Mouse (Mus musculus) C2C12 (cell line): ENCODE data around the gene Gpsm1. TPM values are rescaled to one million over a fixed set of nuclear protein-coding genes. Genes with fewer than 3 reads are reported as not detected.
A peak's percentile ranks its signal among the peaks of the same experiment; 100 is the strongest.

Experiments
- H3K27me3 ChIP-seq: one replicate; pipeline ENCODE4 v1.6.1; 2011; ENCODE audit not compliant: control insufficient read depth, insufficient read depth, insufficient read length
- H3K36me3 ChIP-seq: one replicate; pipeline ENCODE4 v1.6.1; 2011; ENCODE audit not compliant: control insufficient read depth, insufficient read depth
- H3K4me3 ChIP-seq: one replicate; pipeline ENCODE4 v1.5.1; 2011; ENCODE audit warnings: mild to moderate bottlenecking, control low read depth; ENCODE audit not compliant: poor library complexity, insufficient read depth, severe bottlenecking
- H3K79me2 ChIP-seq: one replicate; pipeline ENCODE4 v1.6.1; 2011; ENCODE audit not compliant: control insufficient read depth, insufficient read depth
- H3K79me3 ChIP-seq: one replicate; pipeline ENCODE4 v1.6.1; 2011; ENCODE audit warnings: low read depth, control low read depth
- H3ac ChIP-seq: one replicate; pipeline ENCODE3; 2011; ENCODE audit warnings: low read depth; ENCODE audit not compliant: control insufficient read depth, insufficient read length
- CEBPB ChIP-seq: IDR thresholded peaks from one replicate; pipeline ENCODE4 v1.6.1; 2011; ENCODE audit warnings: low read depth, mild to moderate bottlenecking, control low read depth, moderate library complexity
- CTCF ChIP-seq: IDR thresholded peaks from one replicate; pipeline ENCODE4 v1.5.1; 2011; ENCODE audit not compliant: control insufficient read depth, insufficient read depth, insufficient read length
- FOSL1 ChIP-seq: IDR thresholded peaks from one replicate; pipeline ENCODE4 v1.8.0; 2011; ENCODE audit warnings: mild to moderate bottlenecking, low read length; ENCODE audit not compliant: poor library complexity, insufficient read depth, severe bottlenecking
- MAX ChIP-seq: IDR thresholded peaks from one replicate; pipeline ENCODE4 v1.6.1; 2011; ENCODE audit warnings: mild to moderate bottlenecking, control low read depth
- MYOD1 ChIP-seq: IDR thresholded peaks from one replicate; pipeline ENCODE4 v1.6.1; 2011; ENCODE audit warnings: low read depth; ENCODE audit not compliant: control insufficient read depth, insufficient read length
- MYOG ChIP-seq: IDR thresholded peaks from one replicate; pipeline ENCODE4 v1.6.1; 2011; ENCODE audit not compliant: control insufficient read depth, insufficient read length; ENCODE audit errors: extremely low read depth
- USF1 ChIP-seq: IDR thresholded peaks from one replicate; pipeline ENCODE4 v1.6.1; 2011; ENCODE audit warnings: low read depth, mild to moderate bottlenecking, control low read depth, moderate library complexity
- long read RNA-seq, 2 experiments: library from polyadenylated mRNA; unstranded; transcript quantifications; one replicate each; pipeline ENCODE4 v2.0.0; 2019 to 2020
- polyA plus RNA-seq: library from polyadenylated mRNA; unstranded; fragments of >200 nt; fragmentation: generic; extraction: Trizol; gene quantifications from one replicate; pipeline ENCODE4 v1.2.1, GENCODE M21; 2012; ENCODE audit warnings: missing spikeins

Gpsm1 gene
- 20.6 TPM for polyA plus RNA-seq
- long read RNA-seq, experiment 1, partial matches to known transcripts: 0 of 8 reads
- long read RNA-seq, experiment 1, other reads (novel, unspliced or antisense): 2 of 8 reads
- long read RNA-seq, experiment 2, transcript Gpsm1-202 (14 exons, 3,384 nt): major isoform, 135 of 194 reads
- long read RNA-seq, experiment 2, transcript Gpsm1-203 (13 exons, 3,127 nt): minor isoform, 32 of 194 reads
- long read RNA-seq, experiment 2, partial matches to known transcripts: 8 of 194 reads
- long read RNA-seq, experiment 2, other reads (novel, unspliced or antisense): 19 of 194 reads

GRCm38 (mm10) chr2:26315072-26315924 lies at the start of gene Gpsm1:
Gene Gpsm1, plus strand, starts transcription at chr2:26315515.
- H3K36me3 ChIP-seq: no peaks in the 10 kb centered on the region
- H3K79me2 ChIP-seq: peaks cover 31% of the 10 kb centered on the region
- no peaks in the 10 kb centered on the region for H3K27me3 ChIP-seq
- H3ac ChIP-seq: peak within 1 kb of the TSS; percentile 74
- peak within 1 kb of the TSS; percentile 65 for H3K4me3 ChIP-seq
- peaks cover 2% of the 10 kb centered on the region for H3K79me3 ChIP-seq
- TF ChIP-seq MAX (peak; percentile 12), MYOG (no peak)

- no peaks in the 10 kb centered on the region for H3K36me3 ChIP-seq
- H3K27me3 ChIP-seq: peaks cover 49% of the 10 kb centered on the region
- no peak overlapping the region for H3ac ChIP-seq
- no peaks in the 10 kb centered on the region for H3K79me2 ChIP-seq
- H3K4me3 ChIP-seq: no peak overlapping the region
- TF ChIP-seq USF1 (no peak), MAX (no peak), MYOG (no peak), CEBPB (no peak), FOSL1 (no peak), CTCF (no peak), MYOD1 (no peak)
- H3K79me3 ChIP-seq: no peaks in the 10 kb centered on the region
These were observed 49.1 kb upstream of the Gpsm1 start for GRCm38 (mm10) chr2:26266066-26266742.

GRCm38 (mm10) chr2:26268216-26268615 lies 47.1 kb upstream of the Gpsm1 start:
- TF ChIP-seq CTCF (no peak), MYOD1 (no peak), MYOG (no peak), USF1 (no peak)

GRCm38 (mm10) chr2:26273611-26274010 lies 41.7 kb upstream of the Gpsm1 start:
- no peak overlapping the region for H3K4me3 ChIP-seq
- no peaks in the 10 kb centered on the region for H3K79me3 ChIP-seq
- no peak for TF ChIP-seq MAX
- no peak for TF ChIP-seq CEBPB
- peak; percentile 72 for TF ChIP-seq CTCF
- peaks cover 54% of the 10 kb centered on the region for H3K27me3 ChIP-seq
- no peaks in the 10 kb centered on the region for H3K36me3 ChIP-seq
- H3ac ChIP-seq: no peak overlapping the region
- H3K79me2 ChIP-seq: no peaks in the 10 kb centered on the region

More at GRCm38 (mm10) chr2:26268216-26268615, 47.1 kb upstream of the Gpsm1 start:
- H3K79me2 ChIP-seq: no peaks in the 10 kb centered on the region
- no peaks in the 10 kb centered on the region for H3K79me3 ChIP-seq
- H3K4me3 ChIP-seq: no peak overlapping the region
- peaks cover 62% of the 10 kb centered on the region for H3K27me3 ChIP-seq
- H3ac ChIP-seq: no peak overlapping the region
- H3K36me3 ChIP-seq: no peaks in the 10 kb centered on the region

- Histone ChIP-seq H3K27me3 (peaks cover 78% of the 10 kb centered on the region), H3K79me2 (no peaks in the 10 kb centered on the region), H3K36me3 (no peaks in the 10 kb centered on the region), H3ac (no peak overlapping the region), H3K79me3 (no peaks in the 10 kb centered on the region), H3K4me3 (no peak overlapping the region)
- TF ChIP-seq CEBPB: no peak
- TF ChIP-seq CTCF: no peak
- TF ChIP-seq USF1: no peak
- TF ChIP-seq MAX: no peak
- no peak for TF ChIP-seq MYOG
- TF ChIP-seq MYOD1: no peak
These were observed 35.6 kb upstream of the Gpsm1 start for GRCm38 (mm10) chr2:26279712-26280111.

GRCm38 (mm10) chr2:26280594-26280993 lies 34.7 kb upstream of the Gpsm1 start:
- TF ChIP-seq MYOG (no peak), CTCF (no peak), FOSL1 (no peak), MYOD1 (no peak), USF1 (no peak), MAX (no peak), CEBPB (no peak)
- Histone ChIP-seq H3K4me3 (no peak overlapping the region), H3K79me3 (no peaks in the 10 kb centered on the region), H3K79me2 (no peaks in the 10 kb centered on the region), H3K36me3 (no peaks in the 10 kb centered on the region), H3ac (peak overlapping the region; percentile 20), H3K27me3 (peaks cover 74% of the 10 kb centered on the region)
